Mouse (Mus musculus): ENCODE measurements around the gene Asap3.

Gene Asap3

DNA sequence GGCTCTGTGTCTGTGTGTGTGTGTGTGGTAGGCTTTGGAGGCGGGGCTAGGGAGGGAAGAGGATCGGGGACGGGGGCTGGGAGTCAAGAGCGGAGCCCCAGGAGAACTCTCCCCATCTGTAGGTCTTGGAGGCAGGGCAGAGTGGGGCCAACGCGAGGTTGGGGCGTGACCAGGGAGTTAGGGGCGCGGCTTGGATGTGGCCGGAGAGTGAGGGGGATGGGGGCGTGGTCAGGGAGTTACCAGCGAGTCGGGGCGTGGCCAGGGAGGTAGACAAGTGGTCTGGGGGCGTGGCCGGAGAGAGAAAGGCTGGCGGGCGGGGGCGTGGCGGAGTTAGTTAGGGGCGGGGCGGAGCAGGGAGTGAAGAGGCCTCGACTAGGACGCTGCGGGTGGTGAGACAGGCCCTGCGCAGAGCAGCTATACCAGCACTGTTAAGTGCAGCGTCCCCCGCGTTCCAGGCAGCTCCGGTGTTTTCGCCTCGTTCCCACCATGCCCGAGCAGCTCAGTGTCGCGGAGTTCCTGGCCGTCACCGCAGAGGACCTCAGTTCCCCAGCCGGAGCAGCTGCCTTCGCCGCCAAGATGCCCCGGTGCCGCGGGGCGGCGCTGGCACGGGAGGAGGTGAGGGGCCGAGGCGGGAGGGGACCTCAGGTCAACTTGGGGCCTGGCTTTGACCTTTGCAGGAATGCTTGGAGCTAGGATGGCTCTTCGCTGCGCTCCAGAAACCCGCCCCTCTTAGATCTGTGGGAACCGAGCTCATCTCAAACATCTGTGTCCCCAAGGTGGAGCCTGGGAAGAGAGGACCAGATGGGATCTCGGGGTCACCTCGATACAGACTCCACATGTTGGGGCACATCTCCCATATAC is at the start of gene Asap3:
Gene Asap3, plus strand, starts transcription at position 333 of the 861 bp plus-strand sequence.
- peak; percentile 67 for DNase-seq

DNA sequence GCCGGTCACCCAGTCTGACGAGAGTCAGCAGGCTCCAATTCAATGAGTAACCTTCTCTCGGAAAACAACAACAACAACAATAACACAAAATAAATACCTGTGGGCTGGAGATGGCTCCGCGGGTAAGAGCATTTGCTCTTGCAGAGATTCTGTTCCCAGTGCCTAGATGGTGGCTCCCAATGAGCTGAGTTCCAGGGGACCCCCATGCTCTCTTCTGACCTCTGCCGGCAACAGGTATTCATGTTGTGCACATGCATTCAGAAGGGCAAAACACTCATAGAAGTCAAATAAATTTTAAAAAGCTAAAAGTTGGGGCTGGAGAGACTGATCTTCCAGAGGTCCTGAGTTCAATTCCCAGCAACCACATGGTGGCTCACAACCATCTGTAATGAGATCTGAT is 47.7 kb upstream of the Asap3 start:
- no peak for DNase-seq

DNA sequence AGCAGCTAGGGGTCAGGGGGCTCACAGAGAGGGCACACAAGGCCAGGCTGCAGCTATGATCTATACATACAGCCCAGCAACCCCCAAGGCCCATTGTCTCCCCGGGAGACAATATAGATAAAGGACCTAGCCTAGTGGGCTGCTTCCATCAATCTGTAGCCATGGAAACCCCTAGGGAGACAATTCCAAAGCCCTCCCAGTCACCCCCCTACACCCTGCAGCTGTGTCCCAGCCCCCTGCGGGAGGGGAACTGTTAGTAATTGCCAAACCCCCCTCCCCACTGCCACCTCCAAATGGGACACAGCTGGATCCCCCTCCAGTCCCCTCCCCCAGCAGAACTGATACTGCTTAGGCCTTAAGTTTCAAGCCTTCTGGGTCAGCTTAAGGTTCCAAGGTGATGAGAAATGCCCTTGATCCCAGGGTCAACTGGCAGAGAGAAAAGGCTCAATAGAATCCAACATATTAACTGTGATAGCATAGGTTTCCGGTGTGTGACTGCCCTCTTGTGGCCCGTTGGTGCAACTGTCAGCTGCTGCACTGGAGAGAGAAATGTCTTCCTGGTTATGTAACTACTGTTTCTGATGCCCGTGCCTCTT is 46.3 kb upstream of the Asap3 start:
- peak; percentile 78 for DNase-seq

DNA sequence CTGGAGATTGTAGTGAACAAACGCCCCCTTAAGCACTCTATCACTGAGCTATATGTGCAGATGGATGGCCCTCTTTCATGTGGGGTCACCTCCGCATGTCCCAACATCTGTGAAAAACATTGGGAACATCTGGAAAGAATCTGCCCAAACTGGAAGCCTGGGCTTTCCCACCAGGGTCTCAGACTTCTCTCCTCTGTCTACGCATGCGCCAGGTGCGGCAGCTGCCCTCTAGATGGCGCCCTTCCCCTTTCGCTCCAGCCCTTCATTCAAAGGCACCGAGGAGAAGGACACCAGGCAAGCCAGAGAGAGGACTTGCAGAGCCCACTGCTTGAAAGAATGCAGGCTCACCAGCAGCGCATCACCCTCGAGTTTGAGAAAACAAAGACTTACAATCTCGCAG is 42.7 kb upstream of the Asap3 start:
- peak; percentile 71 for DNase-seq

DNA sequence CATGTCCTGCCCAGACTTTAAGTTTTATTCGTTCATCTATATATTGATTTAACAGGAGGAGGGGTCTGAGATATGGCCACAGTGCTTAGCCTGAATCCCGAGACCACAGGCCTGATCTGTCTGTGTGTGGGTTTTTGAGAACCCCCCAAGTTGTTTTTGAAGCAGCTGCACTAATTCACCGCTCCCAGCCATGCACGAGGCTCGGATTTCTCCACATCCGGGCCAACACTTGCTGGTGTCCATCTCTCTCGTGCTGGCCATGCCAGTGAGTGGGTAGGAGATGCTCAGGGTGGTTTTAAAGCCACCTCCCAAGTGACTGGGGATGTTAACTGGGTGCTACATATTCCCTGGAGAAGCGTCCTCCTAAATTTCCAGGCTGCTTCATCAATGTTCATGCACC is 41.2 kb upstream of the Asap3 start:
- no peak for DNase-seq

DNA sequence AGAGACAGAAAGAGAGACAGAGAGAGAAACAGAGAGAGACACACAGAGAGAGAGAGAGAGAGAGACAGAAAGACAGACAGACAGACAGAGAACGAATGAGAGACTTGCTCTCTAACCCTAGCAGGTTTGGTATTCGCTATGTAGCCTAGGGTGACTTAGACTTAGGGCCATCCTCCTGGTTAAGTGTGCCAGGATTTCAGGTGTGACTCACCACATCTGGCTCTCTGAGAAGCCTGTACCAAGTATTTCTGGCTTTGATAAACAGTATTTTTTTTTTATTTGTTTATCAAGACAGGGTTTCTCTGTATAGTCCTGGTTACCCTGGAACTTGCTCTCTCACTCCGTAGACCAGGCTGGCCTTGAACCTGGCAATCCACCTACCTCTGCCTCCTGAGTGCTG is 38.5 kb upstream of the Asap3 start:
- no peak for DNase-seq

DNA sequence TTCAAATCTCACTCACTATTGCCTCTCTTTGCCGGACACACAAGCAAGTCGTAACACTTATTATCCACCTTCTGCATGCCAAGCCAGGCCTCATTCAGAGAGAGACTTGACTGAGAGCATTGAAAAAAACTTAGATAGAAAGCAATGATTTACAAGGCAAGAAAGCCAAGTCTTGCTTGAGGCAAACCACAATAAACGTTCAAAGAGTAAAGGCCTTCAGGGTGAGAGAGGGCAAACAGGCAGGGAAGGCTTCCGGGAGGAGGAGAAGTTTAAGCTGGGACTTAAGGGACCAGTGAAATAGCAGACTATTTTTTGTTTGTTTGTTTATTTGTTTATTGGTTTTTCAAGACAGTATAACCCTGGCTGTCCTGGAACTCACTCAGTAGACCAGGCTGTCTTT is 35.8 kb upstream of the Asap3 start:
- DNase-seq, result no peak

DNA sequence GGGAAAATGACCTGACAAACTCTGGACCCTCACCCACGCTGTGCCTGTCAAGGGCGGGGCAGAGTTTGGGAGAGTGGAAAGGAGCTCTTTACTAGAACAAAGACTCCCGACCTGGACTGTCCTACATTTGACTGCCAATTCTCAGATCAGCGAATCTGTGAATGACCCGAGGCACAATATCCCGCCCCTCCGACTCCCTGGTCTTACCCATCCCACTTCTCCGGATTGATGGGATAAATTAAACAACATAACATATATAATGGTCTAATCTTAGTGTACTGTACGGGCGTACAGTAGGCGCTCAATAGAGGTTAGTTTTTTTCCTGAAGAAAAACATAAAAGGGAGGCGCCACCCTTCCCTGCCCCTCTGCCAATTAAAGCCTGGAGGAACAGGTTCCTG is 34.7 kb upstream of the Asap3 start:
- no peak for DNase-seq

DNA sequence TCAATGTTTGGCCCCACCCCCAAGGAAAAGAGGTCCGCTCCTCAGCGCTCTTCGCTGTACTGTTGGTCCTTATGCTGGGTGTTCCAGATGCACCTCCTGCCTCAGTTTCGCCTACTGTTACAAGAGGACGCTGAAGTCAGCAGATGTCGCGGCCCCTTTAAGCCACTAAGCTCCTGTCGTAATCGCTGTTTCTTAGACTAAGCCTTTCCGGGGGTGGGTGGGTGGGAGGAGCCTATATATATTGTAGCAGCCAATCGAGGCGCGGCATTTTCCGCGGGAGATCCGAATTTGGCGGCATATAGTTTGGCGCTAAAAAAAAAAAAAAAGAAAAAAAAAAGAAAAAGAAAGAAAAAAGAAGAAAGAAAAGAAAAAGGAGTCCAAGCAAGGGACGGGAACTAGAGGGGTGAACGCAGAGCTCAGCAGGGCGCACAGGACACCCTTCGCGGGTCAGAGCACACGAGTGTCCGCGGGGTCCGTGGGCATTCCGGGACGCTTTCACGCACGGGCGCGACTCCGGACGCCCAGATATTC is 34.1 kb upstream of the Asap3 start, which contains the start of gene E2f2:
Gene E2f2, plus strand, starts transcription at position 384 of the 531 bp plus-strand sequence.
- no peak for DNase-seq

DNA sequence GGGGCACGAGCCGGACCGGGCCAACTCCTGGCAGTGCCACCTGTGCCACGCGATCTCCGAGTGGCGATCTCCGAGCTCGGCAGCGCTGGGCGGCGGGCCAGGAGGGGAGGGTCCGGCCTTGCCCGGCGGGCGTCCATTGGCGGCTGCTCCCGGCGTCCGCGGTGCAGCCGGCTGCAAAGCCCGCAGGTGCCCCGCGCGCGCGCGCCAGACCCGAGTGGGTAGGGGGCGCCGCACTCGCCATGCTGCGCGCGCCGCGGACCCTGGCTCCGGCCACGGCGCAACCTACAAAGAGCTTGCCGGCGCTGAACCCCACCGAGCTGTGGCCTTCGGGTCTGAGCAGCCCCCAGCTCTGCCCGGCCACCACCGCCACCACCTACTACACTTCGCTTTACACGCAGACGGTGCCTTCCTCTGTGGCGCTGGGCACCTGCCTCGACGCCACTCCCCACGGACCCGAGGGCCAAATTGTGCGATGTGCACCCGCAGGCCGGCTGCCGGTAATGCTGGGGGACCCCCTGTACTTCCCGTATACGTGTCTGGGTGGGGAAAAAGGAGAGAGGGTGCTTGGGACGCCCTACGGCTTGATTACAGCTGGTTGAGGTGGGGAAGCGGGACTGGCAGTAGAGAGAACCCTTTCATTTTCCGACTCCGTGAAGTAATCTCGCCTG is 33.5 kb upstream of the Asap3 start:
- DNase-seq, result peak; percentile 18

DNA sequence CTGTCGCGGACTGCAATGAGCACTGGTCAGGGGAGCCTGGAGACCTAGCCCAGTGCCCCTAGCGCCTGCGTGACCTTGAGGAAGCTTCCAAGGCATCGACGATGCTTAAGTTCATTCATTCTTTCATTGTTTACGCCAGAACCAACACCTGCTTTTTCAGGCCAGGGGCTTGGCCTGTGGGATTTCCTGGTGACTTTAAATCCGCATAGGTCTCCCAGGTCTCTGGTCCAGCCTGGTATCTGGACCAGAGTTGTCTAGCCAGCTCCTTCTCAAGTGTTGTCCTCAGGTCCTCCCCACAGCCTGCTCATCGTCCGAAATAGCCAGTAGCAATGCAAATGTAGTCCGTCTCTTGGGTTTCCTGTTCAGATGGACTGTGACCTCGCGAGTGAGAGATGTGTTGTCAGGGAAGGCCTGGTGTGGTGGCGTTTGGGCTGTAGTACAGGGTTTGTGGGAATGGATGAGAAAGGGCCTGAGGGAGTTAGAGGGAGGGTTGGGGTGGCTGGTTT is 32.9 kb upstream of the Asap3 start:
- no peak for DNase-seq

DNA sequence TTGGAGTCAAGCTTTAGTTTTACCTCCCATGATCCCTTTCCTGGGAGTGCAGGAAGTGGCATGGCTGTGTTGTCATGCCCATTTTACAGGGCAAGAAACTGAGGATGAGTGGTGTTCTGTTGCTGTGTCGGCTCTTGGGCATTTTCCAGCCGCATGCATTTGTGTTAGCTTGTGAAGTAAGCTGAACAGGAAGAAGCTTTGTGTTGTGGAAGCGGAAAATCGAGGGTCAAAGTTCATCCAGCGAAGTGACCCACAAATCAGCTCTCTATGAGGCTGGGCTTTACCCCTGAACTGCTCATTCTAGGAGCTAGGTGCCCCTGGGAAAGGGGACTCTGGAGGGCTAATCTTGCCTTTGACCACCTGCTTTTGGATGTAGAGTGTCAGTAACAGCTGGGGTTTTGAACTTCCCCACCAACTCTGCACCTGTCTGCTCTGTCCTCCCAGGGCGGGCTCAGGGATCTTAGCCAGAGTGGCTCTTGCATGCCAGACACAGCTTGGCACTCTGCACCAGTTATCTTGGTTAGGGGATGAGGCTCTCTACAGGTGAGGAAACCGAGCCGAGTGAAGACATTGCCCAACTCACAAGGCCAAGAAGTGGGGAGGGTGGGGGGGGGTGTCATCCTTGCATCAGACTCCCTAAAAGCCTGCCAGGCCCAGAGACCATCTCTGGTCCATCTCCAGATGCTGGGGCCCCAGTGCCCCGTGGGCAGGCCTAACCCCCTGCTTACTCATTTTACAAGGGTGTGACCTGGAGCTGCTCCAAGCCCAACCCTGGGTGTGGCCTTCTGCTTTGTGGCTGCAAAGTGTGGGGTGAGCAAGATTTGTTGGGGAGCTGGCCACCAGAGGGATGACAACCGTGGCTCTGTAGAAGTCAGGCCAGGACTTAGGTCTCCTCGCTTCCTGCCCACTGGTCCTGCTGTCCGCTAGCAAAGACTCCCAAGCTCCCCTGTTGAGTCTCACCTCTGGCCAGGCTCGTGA is 31.7 kb upstream of the Asap3 start:
- no peak for DNase-seq

DNA sequence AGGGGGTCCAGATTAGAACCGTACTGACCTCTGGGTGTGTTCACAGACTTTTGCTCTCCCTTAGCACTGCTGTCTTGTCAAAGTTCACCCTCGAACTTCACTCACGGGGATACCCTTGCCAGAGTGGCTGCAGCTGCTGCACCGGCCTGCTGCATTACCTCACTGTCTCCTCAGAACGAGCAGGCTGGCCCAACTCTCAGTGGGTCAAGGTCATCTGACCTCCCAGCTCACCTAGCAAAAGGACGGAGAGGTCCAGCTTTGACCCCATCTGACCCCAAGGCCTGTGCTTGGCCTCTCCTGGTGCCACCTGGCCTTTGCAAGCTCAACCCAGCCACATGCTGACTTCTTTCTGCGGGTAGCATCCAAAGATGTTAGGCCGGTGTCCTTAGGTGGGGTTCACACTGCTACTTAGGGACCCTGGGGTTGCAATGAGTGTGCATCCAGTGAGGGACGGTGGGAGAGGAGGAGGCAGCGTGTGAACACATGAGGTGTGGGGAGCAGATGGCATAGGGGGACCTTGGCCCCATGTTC is 30.1 kb upstream of the Asap3 start:
- no peak for DNase-seq

DNA sequence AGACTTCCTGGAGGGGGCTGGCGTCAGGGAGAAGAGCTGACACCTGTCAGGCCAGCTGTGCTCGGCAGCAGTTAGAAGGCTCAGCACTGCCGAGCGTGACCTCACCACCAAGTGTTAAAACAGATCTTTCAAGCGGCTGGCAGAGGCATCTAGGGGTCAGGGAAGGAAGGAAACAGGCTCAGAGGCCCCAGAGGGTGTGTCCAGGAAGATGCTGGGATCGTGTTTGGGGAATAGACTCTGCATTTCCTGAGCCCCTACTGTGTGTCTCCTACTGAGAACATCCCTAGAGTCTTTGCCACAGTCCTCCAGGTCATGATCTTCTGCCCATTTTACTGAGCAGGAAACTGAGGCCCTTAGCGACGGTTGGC is 28.9 kb upstream of the Asap3 start:
- no peak for DNase-seq

DNA sequence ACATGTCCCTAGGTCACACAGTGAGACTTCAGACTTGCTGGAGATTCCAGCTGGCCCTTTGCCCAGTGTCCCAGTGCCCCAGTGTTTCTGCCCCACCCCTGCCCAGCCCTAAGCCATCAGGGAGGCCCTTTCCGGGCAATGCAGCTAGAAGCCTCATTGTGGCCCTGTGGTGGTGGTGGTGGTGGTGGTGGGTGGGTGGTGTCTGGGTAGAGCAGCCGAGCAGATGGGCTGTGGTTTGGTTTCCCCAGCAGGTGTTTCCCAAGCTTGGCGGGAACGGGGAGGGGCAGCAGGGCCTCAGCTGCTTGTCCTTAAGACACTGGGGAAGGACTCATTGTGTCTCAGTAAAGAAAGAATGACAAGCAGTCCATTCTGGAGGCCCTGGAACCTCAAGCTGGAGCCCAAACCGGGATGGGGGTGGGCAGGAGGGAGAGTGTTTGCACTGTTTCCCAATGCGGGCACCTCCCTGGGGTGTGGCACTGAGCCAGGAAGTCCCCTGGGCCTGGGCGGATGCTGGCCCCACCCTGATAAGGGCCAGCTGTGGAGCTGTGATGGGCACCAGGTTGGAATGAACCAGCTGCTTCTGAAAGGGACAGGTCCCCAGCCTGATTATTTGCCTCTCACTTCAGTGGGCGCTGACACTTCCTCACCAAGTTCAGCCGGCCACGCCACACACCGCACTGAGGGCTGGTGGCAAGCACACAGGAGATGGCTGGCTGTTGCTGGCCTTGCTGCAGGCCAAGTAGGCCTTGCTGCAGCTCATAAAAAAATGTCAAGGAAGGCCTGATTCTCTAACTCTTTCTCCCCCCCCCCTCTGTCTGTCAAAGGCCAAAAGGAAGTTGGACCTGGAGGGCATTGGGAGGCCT is 28.3 kb upstream of the Asap3 start:
- DNase-seq, result no peak

DNA sequence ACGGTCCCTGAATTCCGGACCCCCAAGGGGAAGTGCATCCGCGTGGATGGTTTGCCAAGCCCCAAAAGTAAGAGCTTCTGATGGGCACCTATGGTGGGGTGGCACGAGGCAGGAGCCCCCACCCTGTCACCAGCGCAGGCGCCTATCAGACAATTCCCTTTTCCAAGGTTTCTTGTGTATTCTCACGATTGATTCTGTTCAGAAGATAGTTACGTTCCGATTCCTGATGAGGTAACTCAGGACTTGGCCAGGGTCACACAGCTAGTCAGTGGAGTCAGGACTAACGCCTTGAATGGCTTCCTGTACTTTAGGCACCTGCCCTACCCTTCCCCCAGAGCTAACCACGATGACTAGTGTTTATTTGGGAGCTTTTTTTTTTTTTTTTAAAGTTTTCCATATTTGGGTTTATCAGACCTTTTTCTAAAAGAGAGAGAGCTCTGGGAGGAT is 27.7 kb upstream of the Asap3 start:
- DNase-seq, result no peak

DNA sequence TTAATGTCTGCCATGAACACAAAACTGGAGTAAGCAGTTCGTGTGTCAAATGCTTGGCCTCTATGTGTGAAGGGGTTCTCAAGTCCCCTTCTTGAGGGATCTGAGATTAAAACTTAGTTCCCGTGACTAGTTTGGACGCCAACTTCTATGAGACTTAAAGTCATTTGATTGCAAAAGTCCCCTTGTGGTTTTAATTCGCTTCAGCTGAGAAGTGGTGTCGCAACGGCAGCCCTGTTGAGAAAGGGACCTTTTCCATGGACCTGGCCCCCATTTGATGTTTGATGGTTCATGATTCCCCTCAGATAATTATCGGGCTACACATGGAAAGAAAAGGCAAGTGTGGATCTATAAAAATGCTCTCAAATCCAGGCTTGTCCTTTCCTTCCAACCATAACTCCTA is 26.7 kb upstream of the Asap3 start:
- no peak for DNase-seq

DNA sequence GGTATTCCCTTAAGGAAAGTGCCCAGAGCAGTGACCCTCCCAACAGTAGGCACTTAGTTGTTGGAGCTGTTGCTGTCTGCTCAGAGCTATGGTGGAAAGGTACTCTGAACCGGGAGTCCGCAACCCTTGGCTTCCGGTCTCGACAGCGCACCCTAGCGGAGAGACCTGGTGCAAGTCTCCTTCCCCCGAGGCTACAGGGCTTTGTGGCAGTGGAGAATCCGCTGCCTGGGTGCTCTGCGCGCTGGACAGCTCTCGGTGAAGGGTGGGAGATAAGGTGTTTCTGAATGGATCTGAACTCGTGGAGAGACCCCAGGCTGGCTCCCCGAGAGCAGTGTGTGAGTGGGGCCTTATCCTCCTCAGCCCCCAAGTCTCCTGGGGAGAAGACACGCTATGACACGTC is 26.2 kb upstream of the Asap3 start:
- DNase-seq, result peak; percentile 40

DNA sequence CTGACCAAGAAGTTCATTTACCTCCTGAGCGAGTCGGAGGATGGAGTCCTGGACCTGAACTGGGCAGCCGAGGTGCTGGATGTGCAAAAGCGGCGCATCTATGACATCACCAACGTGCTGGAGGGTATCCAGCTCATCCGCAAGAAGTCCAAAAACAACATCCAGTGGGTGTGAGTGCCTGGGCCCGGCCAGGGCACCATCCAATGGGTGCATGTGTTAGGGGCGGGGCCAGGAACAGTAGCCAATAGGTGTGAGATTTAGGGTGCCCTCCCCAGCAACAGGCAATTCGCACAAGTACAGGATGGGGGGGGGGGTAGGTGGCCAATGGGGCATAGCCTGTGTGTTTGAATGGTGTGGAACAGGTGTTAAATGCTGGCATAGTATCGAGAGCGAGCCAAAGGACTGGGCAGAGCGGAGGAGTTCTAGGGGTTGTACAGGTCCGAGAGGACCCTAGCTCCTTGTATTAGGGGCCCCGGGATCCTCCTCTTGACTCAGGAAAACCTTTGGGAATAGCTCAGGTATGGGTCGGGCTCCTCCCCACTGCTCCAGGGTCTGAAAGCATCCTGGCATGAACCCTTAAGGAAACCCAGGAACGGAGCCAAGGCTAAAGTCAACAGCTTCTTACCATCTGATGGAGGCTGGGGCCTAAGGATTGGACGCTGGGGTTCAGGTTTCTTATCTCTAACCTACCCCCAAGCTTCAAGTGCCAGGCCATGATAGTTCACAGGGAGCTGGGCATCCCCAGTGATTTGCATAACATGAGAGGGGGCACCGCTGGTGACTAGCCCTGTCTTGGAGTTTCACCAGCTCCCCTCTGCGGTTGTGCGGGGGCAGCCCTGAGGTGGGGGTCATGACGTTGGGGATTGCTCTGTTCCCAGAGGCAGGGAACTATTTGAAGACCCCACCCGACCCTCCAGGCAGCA is 25.5 kb upstream of the Asap3 start:
- DNase-seq, result peak; percentile 67

DNA sequence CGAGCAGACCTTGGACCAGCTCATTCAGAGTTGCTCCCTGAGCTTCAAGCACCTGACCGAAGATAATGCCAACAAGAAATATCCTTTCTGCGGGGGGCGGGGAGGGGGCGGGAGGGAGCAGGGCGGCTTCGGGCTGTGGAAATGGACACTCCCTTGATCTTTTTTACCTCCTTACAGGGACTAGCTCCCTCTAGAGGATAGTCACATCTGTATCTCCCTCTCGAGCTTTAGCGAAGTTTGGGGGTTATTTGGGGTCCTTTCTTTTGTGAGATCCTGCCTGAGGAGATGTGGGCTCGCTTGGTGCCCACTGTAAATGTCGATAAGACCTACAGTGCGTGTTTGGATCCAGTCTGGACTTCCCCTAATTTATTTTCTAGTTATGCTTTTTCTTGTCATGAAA is 24.8 kb upstream of the Asap3 start:
- no peak for DNase-seq

Measured in cerebellum, adult 9-11 months (tissue).